Mouse (Mus musculus) C2C12 (cell line): ENCODE measurements around the gene Ap1ar.

ENCODE experiments used
- CTCF ChIP-seq: IDR thresholded peaks from one replicate; pipeline ENCODE4 v1.5.1; 2011; ENCODE audit not compliant: control insufficient read depth, insufficient read depth, insufficient read length
- MAX ChIP-seq: IDR thresholded peaks from one replicate; pipeline ENCODE4 v1.6.1; 2011; ENCODE audit warnings: mild to moderate bottlenecking, control low read depth
- MYOD1 ChIP-seq: IDR thresholded peaks from one replicate; pipeline ENCODE4 v1.6.1; 2011; ENCODE audit warnings: low read depth; ENCODE audit not compliant: control insufficient read depth, insufficient read length

DNA sequence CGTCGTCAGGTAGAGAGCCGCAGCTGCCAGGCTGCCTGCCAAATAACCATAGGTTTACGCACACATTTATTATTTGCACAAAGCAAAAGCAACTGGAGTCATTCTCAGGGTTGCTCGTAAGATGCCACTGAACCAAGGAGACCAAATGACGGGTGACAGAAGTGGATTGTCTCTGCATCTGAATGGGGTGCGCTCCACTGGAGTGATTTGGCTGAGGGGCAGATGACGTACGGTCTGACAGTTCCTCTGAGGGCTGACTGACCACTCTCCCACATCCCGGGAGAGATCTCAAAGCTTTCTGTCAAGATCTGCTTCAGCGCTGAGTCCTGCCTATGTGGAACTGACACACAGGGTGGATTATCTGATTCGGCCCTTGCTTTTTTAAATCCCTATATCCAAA lies 32.3 kb downstream of the Ap1ar start:
- TF ChIP-seq CTCF = no peak
- TF ChIP-seq MAX = no peak
- TF ChIP-seq MYOD1 = no peak
